8 mouse cellular contexts compared by ENCODE assay signal in the genomic region with DNA sequence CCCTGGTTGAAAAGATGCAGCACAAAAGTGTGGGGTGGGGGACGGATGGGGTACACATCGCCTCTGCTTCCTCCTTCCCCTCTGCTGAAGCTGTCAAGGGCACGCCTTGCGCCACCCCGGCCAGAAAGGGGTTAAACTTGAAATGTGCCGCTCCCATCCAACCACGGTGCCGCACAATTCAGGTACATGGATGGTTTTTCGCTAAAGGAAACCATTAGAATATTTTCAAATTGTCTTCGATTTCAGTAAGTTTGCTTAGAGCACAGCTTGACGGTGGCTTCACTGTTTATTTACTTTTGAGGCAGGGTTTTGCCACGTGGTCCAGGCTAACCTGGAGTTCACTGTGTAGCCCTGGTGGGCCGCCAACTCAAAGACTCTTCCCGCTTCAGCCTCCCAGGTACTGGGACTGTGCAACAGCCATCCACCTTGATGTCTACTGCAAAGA. TPM values are rescaled to one million over a fixed set of nuclear protein-coding genes. Genes with fewer than 3 reads are reported as not detected.
DNase-seq lines count a peak whose midpoint lies in the region; ATAC-seq and TF ChIP-seq lines count a peak whose summit lies in the region.

A gene (minus strand): TSS at position 95 of the 445 bp plus-strand sequence.

- peaks cover 8% of the 10 kb centered on the region for H3K9me3 ChIP-seq in ES-Bruce4 (replicated peaks; ENCODE audit: control insufficient read depth, insufficient read depth, low read length, poor library complexity, severe bottlenecking)
- H3K9me3 ChIP-seq in forebrain, embryonic 14.5 days (replicated peaks; ENCODE audit: control insufficient read depth, low read length): peaks cover 11% of the 10 kb centered on the region
- H3K9me3 ChIP-seq in midbrain, embryonic 14.5 days (ENCODE audit: control insufficient read depth, low read length): peaks cover 8% of the 10 kb centered on the region; the same call in 1 of the 2 replicates

- TF ChIP-seq CTCF in ES-Bruce4 (IDR thresholded peaks at IDR 0.05; ENCODE audit: low read depth, low read length): no peak

- no peak within 1 kb of the TSS for H3K27ac ChIP-seq in ES-Bruce4 (ENCODE audit: insufficient read depth, low read length)
- peak within 1 kb of the TSS; percentile 76 for H3K27ac ChIP-seq in forebrain, embryonic 14.5 days (ENCODE audit: low read depth, low read length)
- H3K27ac ChIP-seq in midbrain, embryonic 14.5 days (replicated peaks; ENCODE audit: low read depth, low read length): peak within 1 kb of the TSS; percentile 89

- TF ChIP-seq EP300 in ES-Bruce4 (IDR thresholded peaks at IDR 0.05; ENCODE audit: insufficient read depth, low read depth, low read length): no peak

- peak within 1 kb of the TSS; percentile 78 for H3K4me3 ChIP-seq in ES-Bruce4 (ENCODE audit: low read depth, low read length)
- H3K4me3 ChIP-seq in forebrain, embryonic 14.5 days (ENCODE audit: low read depth, low read length): peak within 1 kb of the TSS; percentile 74
- peak within 1 kb of the TSS; percentile 86 for H3K4me3 ChIP-seq in midbrain, embryonic 14.5 days (replicated peaks; ENCODE audit: low read depth, low read length)

- TF ChIP-seq POLR2A in ES-Bruce4 (IDR thresholded peaks at IDR 0.05; ENCODE audit: insufficient read depth, low read length): no peak

- H3K36me3 ChIP-seq in ES-Bruce4 (ENCODE audit: control insufficient read depth, insufficient read depth, low read length, poor library complexity, severe bottlenecking): no peaks in the 10 kb centered on the region
- H3K36me3 ChIP-seq in forebrain, embryonic 14.5 days (ENCODE audit: control insufficient read depth, insufficient read depth, low read length): peaks cover 15% of the 10 kb centered on the region
- H3K36me3 ChIP-seq in midbrain, embryonic 14.5 days (ENCODE audit: control insufficient read depth, insufficient read depth, low read length): peaks cover 15% of the 10 kb centered on the region

- H3K27me3 ChIP-seq in ES-Bruce4 (ENCODE audit: control insufficient read depth, insufficient read depth, low read length, poor library complexity, severe bottlenecking): no peaks in the 10 kb centered on the region
- no peaks in the 10 kb centered on the region for H3K27me3 ChIP-seq in forebrain, embryonic 14.5 days (replicated peaks; ENCODE audit: control insufficient read depth, insufficient read depth, low read length)
- H3K27me3 ChIP-seq in midbrain, embryonic 14.5 days (ENCODE audit: control insufficient read depth, insufficient read depth, low read length): no peaks in the 10 kb centered on the region

- 4% methylated on average over 14 of the region's 14 CpGs for WGBS in forebrain, embryonic 14.5 days
- WGBS in midbrain, embryonic 14.5 days: 8% methylated on average over 13 of the region's 14 CpGs

- H3K4me2 ChIP-seq in forebrain, embryonic 14.5 days (ENCODE audit: low read length): peak within 1 kb of the TSS; percentile 53
- peak within 1 kb of the TSS; percentile 59 for H3K4me2 ChIP-seq in midbrain, embryonic 14.5 days (ENCODE audit: low read length)

- peak within 1 kb of the TSS; percentile 68 for H3K9ac ChIP-seq in ES-Bruce4 (ENCODE audit: low read depth, poor library complexity, severe bottlenecking)
- H3K9ac ChIP-seq in forebrain, embryonic 14.5 days (ENCODE audit: low read length): peak within 1 kb of the TSS; percentile 90
- H3K9ac ChIP-seq in midbrain, embryonic 14.5 days (replicated peaks; ENCODE audit: low read length): peak within 1 kb of the TSS; percentile 97

- DNase-seq in frontal cortex, adult 2 months (ENCODE audit: extremely low spot score in 1 of 2, low spot score in 1 of 2): no peak
- no peak for DNase-seq in frontal cortex, postnatal 10 days (ENCODE audit: low spot score in 2 of 2)
- DNase-seq in forebrain, embryonic 14.5 days (ENCODE audit: low spot score): no peak
- DNase-seq in layer of hippocampus, postnatal 25 days (ENCODE audit: extremely low spot score in 1 of 2, low spot score in 1 of 2): no peak
- DNase-seq in midbrain, embryonic 14.5 days: peak; percentile 79
- no peak for DNase-seq in B cell, adult 2 months
- DNase-seq in urinary bladder, adult 18-20 months (ENCODE audit: low spot score in 2 of 2): no peak

- peak; percentile 66 for ATAC-seq in forebrain, embryonic 14.5 days
- peak; percentile 72 for ATAC-seq in midbrain, embryonic 14.5 days (ENCODE audit: low FRiP score, low TSS enrichment)

- H3K4me1 ChIP-seq in ES-Bruce4 (ENCODE audit: control insufficient read depth, insufficient read depth, low read length): no peaks in the 10 kb centered on the region
- H3K4me1 ChIP-seq in forebrain, embryonic 14.5 days (ENCODE audit: control insufficient read depth, insufficient read depth, low read length): peaks cover 5% of the 10 kb centered on the region; the same call in 1 of the 2 replicates
- H3K4me1 ChIP-seq in midbrain, embryonic 14.5 days (ENCODE audit: control insufficient read depth, insufficient read depth, low read length): peaks cover 19% of the 10 kb centered on the region

RNA-seq across cellular contexts. Expression of the gene that starts here (rescaled TPM):
- polyA plus RNA-seq in frontal cortex, adult 2 months (2012; rRNA removed): 63.2 and 67.7 TPM in 2 replicates
- polyA plus RNA-seq in ES-Bruce4 (2011; ENCODE audit: insufficient read depth, insufficient read length, low read depth, missing spikeins): 4.2 and 5.4 TPM in 2 replicates
- polyA plus RNA-seq in forebrain, embryonic 14.5 days (2014; fragmentation: Nextera tagmentation; extraction: Ambion mirVana): 57.5 and 62.4 TPM in 2 replicates
- 10 to 100 TPM; 35.2 to 40.9 TPM for total RNA-seq in layer of hippocampus, postnatal 25 days (2021)
- 76.3 and 79.2 TPM in 2 replicates for polyA plus RNA-seq in midbrain, embryonic 14.5 days (2014; fragmentation: Nextera tagmentation; extraction: Ambion mirVana)
